Mouse (Mus musculus) bone marrow, adult 2 months (tissue): ENCODE data around the gene Ccndbp1. TPM values are rescaled to one million over a fixed set of nuclear protein-coding genes. Genes with fewer than 3 reads are reported as not detected.
"Not testable (repeated sequence)": the region's sequence is repeated elsewhere in the genome, so short reads cannot be mapped to it uniquely, and the experiment has no call there.

Experiments used
- H3K27ac ChIP-seq: fragments of 200-500 bp; 2 replicates; pipeline ENCODE4 v1.5.1; 2012; ENCODE audit warnings: low read depth, mild to moderate bottlenecking, control low read depth, inconsistent platforms, low read length; ENCODE audit not compliant: control insufficient read depth, poor library complexity, insufficient read depth
- H3K4me1 ChIP-seq: fragments of 200-500 bp; 2 replicates; pipeline ENCODE4 v1.6.1; 2011; ENCODE audit warnings: low read length; ENCODE audit not compliant: control insufficient read depth, insufficient read depth
- H3K4me3 ChIP-seq: fragments of 200-500 bp; replicated peaks from 2 replicates; pipeline ENCODE3; 2011; ENCODE audit warnings: mild to moderate bottlenecking, low read depth, low read length, control low read depth; ENCODE audit not compliant: control insufficient read depth
- CTCF ChIP-seq: fragments of 200-500 bp; IDR thresholded peaks from 2 replicates; pipeline ENCODE4 v1.5.1; 2011; ENCODE audit warnings: low read length, control low read depth; ENCODE audit not compliant: control insufficient read depth, insufficient read depth
- POLR2A ChIP-seq: fragments of 200-500 bp; IDR thresholded peaks from 2 replicates; pipeline ENCODE4 v1.6.1; 2011; ENCODE audit warnings: low read depth, mild to moderate bottlenecking, control low read depth, low read length, borderline replicate concordance; ENCODE audit not compliant: control insufficient read depth
- WGBS: fragments of 180-500 bp; shearing (Covaris S2); methylation state at CpG from one replicate; pipeline ENCODE4 v1.1.7; 2018; 5-methylcytosine and 5-hydroxymethylcytosine counted together
- polyA plus RNA-seq: library from polyadenylated mRNA; stranded (reverse); fragments of >200 nt; gene quantifications from 2 replicates; pipeline ENCODE4 v1.2.4, GENCODE M21; 2011; ENCODE audit warnings: low replicate concordance; ENCODE audit not compliant: missing spikeins, insufficient read depth, insufficient read length

Ccndbp1 gene
- polyA plus RNA-seq, 1 experiment = 79.1 TPM

DNA sequence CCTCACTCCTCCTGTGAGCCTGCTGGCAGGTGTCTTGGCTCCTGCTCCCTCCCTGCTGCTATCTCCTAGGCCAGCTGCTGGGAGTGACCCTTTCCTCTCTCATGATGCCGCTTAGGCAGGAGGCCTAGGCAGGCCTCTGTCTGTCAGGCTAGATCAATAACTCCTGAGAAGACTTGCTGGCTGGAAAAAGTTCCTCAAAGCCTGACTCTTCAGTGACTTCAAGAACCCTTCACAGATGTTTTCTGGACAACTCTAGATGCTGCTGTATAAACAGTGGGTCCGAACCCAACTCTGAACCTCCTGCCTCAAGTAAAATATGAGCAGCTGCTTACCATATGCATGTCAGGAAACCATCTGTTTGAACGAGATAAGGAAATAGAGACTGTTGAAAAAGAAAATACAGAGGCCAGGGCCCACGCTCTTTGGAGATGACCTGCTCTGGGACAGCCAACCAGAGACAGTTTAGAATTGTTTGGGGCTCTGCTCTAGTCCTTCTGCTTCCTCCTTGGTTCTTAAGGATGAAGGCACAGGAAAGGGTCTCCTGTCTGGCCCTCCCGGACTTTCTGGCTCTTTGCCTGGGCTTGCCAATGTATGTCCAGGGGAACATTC lies 28.6 kb downstream of the Ccndbp1 start, which contains the start of gene Epb42:
TSS of gene Epb42 (minus strand) at position 340 of the 609 bp plus-strand sequence.
- Histone ChIP-seq H3K4me3 (peak within 1 kb of the TSS; percentile 76), H3K27ac (peak within 1 kb of the TSS; percentile 93), H3K4me1 (no peaks in the 10 kb centered on the region)
- WGBS = 31% methylated on average over 5 of the region's 5 CpGs
- no peak for TF ChIP-seq POLR2A
- no peak for TF ChIP-seq CTCF

DNA sequence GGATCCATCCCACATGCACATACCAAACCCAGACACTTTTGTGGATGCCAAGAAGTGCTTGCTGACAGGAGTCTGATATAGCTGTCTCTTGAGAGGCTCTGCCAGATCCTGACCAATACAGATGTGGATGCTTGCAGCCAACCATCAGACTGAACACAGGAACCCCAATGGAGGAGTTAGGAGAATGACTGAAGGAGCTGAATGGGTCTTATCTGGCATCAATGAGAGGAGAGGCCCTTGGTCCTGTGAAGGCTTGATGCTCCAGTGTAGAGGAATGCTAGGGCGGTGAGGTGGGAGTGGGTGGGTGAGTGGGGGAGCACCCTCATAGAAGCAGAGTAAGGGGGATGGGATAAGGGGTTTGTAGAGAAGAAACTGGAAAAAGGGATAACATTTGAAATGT lies 30.6 kb downstream of the Ccndbp1 start:
- not testable (repeated sequence) for H3K27ac ChIP-seq, H3K4me3 ChIP-seq, H3K4me1 ChIP-seq
- 93% methylated on average over 1 of the region's 1 CpGs for WGBS

DNA sequence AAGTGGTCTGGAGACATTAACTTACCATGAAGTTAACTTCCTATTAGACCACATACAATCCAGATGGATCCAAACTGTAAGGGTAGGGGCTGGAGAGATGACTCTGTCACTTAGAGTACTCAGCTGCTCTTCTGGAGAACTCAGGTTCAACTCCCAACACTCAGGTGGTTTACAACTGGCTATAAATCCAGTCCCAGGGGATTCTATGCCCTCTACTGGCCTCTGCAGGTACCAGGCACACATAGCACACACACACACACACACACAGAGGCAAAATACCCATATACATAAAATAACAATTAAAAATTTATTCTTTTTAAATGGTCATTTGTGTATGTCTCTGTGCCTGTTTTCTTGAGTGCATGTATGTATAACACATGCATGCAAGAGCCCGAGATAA lies 31.2 kb downstream of the Ccndbp1 start:
- no peaks in the 10 kb centered on the region for H3K4me1 ChIP-seq
- no peak overlapping the region for H3K4me3 ChIP-seq
- no peak for TF ChIP-seq POLR2A
- TF ChIP-seq CTCF = no peak
- WGBS = 95% methylated on average over 1 of the region's 1 CpGs
- no peak overlapping the region for H3K27ac ChIP-seq

DNA sequence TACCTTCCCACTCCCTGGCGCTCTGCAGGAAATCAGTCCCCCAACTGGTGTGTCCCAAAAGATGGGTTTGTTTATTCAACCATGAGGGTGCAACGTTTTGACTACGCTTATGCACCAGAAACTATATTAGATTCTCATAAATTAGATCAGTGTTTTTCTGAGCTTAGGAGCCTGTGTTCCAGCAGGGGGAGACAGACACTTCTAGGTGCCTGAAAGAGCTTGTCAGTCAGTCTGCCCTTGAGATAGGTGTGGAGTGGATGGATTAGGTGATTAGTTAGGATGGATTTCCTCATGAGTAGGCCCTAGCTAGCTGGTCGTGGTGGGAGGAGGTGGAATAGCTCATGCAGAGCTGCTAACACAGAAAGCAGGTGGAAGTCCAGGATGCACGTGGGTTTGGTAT lies 32.9 kb downstream of the Ccndbp1 start:
- no peak overlapping the region for H3K4me3 ChIP-seq
- WGBS = 31% methylated on average over 5 of the region's 5 CpGs
- TF ChIP-seq POLR2A = no peak
- peak; percentile 51 for TF ChIP-seq CTCF
- no peak overlapping the region for H3K27ac ChIP-seq
- no peaks in the 10 kb centered on the region for H3K4me1 ChIP-seq

DNA sequence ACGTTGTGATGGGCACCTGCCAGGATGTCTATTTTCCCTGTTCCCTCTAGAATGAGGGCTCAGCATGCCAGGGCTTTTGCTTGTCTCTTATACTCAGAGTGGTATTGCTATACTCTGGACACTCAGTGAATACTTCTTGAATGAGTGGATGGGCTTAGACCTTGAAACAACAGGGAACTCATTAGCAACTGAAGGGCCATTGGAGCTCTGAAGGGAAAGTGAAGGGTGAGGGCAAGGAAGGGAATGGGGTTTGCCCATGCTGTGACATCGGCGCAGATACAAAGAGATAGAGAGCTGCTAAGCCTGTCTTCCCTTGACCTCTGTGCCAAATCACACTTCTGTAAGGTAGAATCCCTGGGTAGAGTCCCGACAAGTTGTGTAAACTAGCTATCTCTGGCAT lies 37.5 kb downstream of the Ccndbp1 start:
- Histone ChIP-seq H3K4me3 (no peak overlapping the region), H3K27ac (no peak overlapping the region), H3K4me1 (no peaks in the 10 kb centered on the region)
- 82% methylated on average over 4 of the region's 4 CpGs for WGBS
- no peak for TF ChIP-seq POLR2A

DNA sequence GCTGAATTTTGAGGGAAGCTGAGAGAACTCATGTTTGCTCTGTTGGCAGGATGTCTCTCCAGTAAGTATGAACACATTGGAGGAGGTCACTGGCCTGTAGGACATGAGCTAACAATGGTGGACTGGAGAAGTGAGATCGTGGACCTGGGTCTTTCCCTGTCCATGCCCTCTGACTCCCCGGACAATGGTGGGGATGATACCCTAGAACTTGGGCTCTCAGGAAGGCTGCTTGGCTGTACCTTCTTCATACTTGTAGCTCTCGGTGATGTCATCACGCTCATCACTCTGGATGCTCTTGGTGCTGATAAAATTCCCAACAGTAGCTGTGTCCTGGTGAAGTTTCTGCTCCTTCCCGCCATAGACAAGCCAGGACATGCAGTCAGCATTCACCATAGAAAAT lies 44.0 kb downstream of the Ccndbp1 start:
- Histone ChIP-seq H3K4me1 (peaks cover 1% of the 10 kb centered on the region; the same call in 1 of the 2 replicates), H3K4me3 (no peak overlapping the region), H3K27ac (no peak overlapping the region)
- TF ChIP-seq POLR2A (no peak), CTCF (no peak)
- WGBS = 90% methylated on average over 5 of the region's 5 CpGs

DNA sequence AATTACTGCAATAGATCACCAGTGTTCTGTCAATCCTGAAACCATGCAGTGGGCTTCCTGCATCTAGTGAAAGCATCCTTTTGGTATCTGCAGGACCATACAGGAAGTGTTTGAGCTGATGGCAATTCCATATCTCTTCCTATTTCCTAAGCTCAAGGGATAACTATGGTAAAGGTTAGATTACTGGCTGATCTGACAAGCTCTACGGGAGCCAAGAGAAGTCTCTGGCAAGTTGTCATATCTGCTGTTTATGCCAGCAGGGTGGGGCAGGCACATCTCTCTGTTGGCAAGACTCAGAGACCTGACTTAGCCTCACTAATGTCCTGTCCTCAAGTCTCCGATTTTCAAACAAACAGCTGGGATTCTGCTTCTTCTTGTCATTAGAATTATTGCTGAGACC lies 45.9 kb downstream of the Ccndbp1 start:
- peaks cover 1% of the 10 kb centered on the region; the same call in 1 of the 2 replicates for H3K4me1 ChIP-seq
- WGBS = 46% methylated on average over 2 of the region's 2 CpGs
- no peak overlapping the region for H3K4me3 ChIP-seq
- TF ChIP-seq POLR2A (no peak), CTCF (no peak)
- H3K27ac ChIP-seq = no peak overlapping the region

DNA sequence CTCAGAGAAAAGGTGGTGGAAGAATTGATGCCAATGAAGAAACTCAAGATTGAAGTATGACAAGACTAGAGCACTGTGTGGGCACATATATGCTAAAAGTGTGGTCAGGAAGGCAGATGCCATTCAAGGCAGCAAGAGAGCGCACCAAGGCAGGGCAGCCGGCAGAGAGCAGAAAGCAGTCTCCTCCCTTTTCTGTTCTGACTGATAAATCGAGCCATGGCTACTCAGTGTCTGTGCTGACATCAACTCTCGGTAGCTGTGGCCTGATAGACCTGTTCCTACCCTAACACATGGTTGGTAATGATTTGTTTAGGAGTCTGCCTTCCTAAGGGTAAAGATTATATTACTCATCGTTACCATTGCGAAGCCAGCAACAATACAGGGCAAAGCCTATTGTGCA lies 47.7 kb downstream of the Ccndbp1 start:
- H3K4me1 ChIP-seq = peaks cover 1% of the 10 kb centered on the region; the same call in 1 of the 2 replicates
- H3K27ac ChIP-seq = no peak overlapping the region
- 65% methylated on average over 6 of the region's 6 CpGs for WGBS
- TF ChIP-seq POLR2A (no peak), CTCF (no peak)
- H3K4me3 ChIP-seq = no peak overlapping the region

DNA sequence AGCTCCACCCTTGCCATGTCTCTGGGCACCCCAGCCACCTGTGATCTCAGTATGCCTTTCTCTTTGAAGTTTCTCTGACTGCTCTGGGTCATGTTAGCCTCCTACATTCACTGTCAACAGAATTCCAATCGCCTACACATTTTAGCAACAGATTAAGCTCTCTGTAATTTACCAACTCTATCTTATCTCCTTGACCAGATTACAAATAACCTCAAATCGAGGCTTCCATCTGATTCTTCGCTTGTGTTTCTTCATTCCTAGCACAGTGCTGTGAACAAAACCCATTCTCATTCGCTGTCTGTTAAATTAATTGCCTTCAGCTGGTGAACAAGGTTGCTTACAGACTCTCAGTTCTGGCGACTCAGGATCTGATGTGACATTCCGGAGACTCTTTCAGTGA lies 49.8 kb downstream of the Ccndbp1 start:
- no peak overlapping the region for H3K4me3 ChIP-seq
- 72% methylated on average over 6 of the region's 6 CpGs for WGBS
- TF ChIP-seq POLR2A (no peak), CTCF (no peak)
- H3K4me1 ChIP-seq = peaks cover 1% of the 10 kb centered on the region; the same call in 1 of the 2 replicates
- no peak overlapping the region for H3K27ac ChIP-seq

DNA sequence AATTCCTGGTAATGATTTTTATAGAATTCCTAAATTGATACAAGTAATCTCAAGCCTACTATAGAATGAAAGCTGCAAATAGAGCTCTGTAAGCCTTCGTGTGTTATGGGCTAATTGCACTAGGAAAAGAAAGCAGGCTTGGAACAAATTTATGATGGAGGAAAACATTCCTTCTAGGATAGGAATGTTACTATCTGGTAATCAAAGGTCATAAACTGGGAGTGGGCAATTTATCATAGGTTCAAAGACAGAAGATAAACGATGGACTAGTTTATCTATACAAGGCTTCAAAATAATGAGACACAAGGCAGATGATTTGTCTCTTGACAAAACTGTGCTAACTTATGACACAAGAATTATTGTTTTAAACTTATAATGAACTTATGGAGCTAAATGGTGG lies 53.1 kb downstream of the Ccndbp1 start:
- Histone ChIP-seq H3K4me3 (no peak overlapping the region), H3K4me1 (no peaks in the 10 kb centered on the region), H3K27ac (no peak overlapping the region)
- 77% methylated on average over 2 of the region's 2 CpGs for WGBS
- TF ChIP-seq POLR2A (no peak), CTCF (no peak)

Other genes with a start within 250 kb of the Ccndbp1 start
- gene Cdan1, start 158.3 kb upstream of the Ccndbp1 start, polyA plus RNA-seq = 17.6 and 25.6 TPM in 2 replicates
- 0.66 and 0.67 TPM in 2 replicates for gene Ttbk2, start 157.8 kb upstream of the Ccndbp1 start, polyA plus RNA-seq
- gene Ubr1, start 37.7 kb upstream of the Ccndbp1 start, polyA plus RNA-seq = 9.9 and 20.4 TPM in 2 replicates
- gene Tmem62, start 31.4 kb upstream of the Ccndbp1 start, polyA plus RNA-seq = 2.7 and 4.0 TPM in 2 replicates
- gene Epb42, start 28.7 kb downstream of the Ccndbp1 start, polyA plus RNA-seq = 136 and 167 TPM in 2 replicates
- not detected in 2 replicates for gene Tgm5, start 77.4 kb downstream of the Ccndbp1 start, polyA plus RNA-seq
- gene Tgm7, start 101.4 kb downstream of the Ccndbp1 start, polyA plus RNA-seq = not detected in 2 replicates
- 4.4 and 4.7 TPM in 2 replicates for gene Adal, start 132.0 kb downstream of the Ccndbp1 start, polyA plus RNA-seq
- 1.3 and 5.4 TPM in 2 replicates for gene Lcmt2, start 132.2 kb downstream of the Ccndbp1 start, polyA plus RNA-seq
- gene Tubgcp4, start 162.3 kb downstream of the Ccndbp1 start, polyA plus RNA-seq = 12.1 and 17.0 TPM in 2 replicates
- gene Zscan29, start 162.7 kb downstream of the Ccndbp1 start, polyA plus RNA-seq = 4.4 and 12.3 TPM in 2 replicates